Mouse (Mus musculus) CD4-positive, CD25-positive, alpha-beta regulatory T cell, adult 9 weeks (primary cell): ENCODE measurements around the gene Prrc2c. TPM values are rescaled to one million over a fixed set of nuclear protein-coding genes. Genes with fewer than 3 reads are reported as not detected.

Experiments
- polyA plus RNA-seq: library from polyadenylated mRNA; unstranded; fragments of 100-300 nt; shearing (Covaris generic); gene quantifications from one replicate; pipeline ENCODE4 v1.2.1, GENCODE M21; 2017

Prrc2c gene
- 321 TPM for polyA plus RNA-seq

GRCm38 (mm10) chr1:162740401-162740835 lies at the start of gene Prrc2c:
Gene Prrc2c, minus strand, starts transcription at chr1:162740556.

GRCm38 (mm10) chr1:162658119-162658518 lies 82.2 kb downstream of the Prrc2c start, which contains the start of gene Myocos:
Gene Myocos, minus strand, starts transcription at chr1:162658219.

GRCm38 (mm10) chr1:162639051-162639750 lies 101.2 kb downstream of the Prrc2c start, which contains the start of gene Myoc:
Gene Myoc, plus strand, starts transcription at chr1:162639155.

Other genes with a start within 250 kb of the Prrc2c start
- gene Mettl13, start 192.0 kb downstream of the Prrc2c start, polyA plus RNA-seq: 28.6 TPM
- gene Vamp4, start 170.0 kb downstream of the Prrc2c start, polyA plus RNA-seq: 99.6 TPM
- not detected for gene Myoc, start 101.4 kb downstream of the Prrc2c start, polyA plus RNA-seq
- gene Myocos, start 82.3 kb downstream of the Prrc2c start, polyA plus RNA-seq: not detected
- not detected for gene Fmo4, start 73.4 kb upstream of the Prrc2c start, polyA plus RNA-seq
- not detected for gene Fmo1, start 126.1 kb upstream of the Prrc2c start, polyA plus RNA-seq
- gene Fmo2, start 158.2 kb upstream of the Prrc2c start, polyA plus RNA-seq: not detected
- gene Fmo6, start 197.0 kb upstream of the Prrc2c start, polyA plus RNA-seq: not detected
- gene Fmo3, start 244.0 kb upstream of the Prrc2c start, polyA plus RNA-seq: not detected